Mouse (Mus musculus): ENCODE measurements around the gene Brwd1.
"Not testable (repeated sequence)": the region's sequence is repeated elsewhere in the genome, so short reads cannot be mapped to it uniquely, and the experiment has no call there.

The Brwd1 gene

GRCm38 (mm10) chr16:95984911-95985310, 97.4 kb downstream of the Brwd1 start:
- DNase-seq (ENCODE audit: low read depth, low spot score), result no peak

- DNase-seq (ENCODE audit: low read depth, low spot score), result peak; percentile 17
These were observed 98.7 kb downstream of the Brwd1 start for GRCm38 (mm10) chr16:95983601-95984000.

- no peak for DNase-seq (ENCODE audit: low read depth, low spot score)
These were observed 111.5 kb downstream of the Brwd1 start for GRCm38 (mm10) chr16:95970841-95971240.

- no peak for DNase-seq (ENCODE audit: low read depth, low spot score)
These were observed 114.9 kb downstream of the Brwd1 start for GRCm38 (mm10) chr16:95967455-95967854.

- peak; percentile 61 for DNase-seq (ENCODE audit: low read depth, low spot score)
These were observed 117.8 kb downstream of the Brwd1 start for GRCm38 (mm10) chr16:95964427-95965023.

- not testable (repeated sequence) for DNase-seq (ENCODE audit: low read depth, low spot score)
These were observed 120.8 kb downstream of the Brwd1 start for GRCm38 (mm10) chr16:95961484-95961883.

- not testable (repeated sequence) for DNase-seq (ENCODE audit: low read depth, low spot score)
These were observed 121.6 kb downstream of the Brwd1 start for GRCm38 (mm10) chr16:95960689-95961088.

GRCm38 (mm10) chr16:95958080-95958479, 124.2 kb downstream of the Brwd1 start:
- DNase-seq (ENCODE audit: low read depth, low spot score), result no peak

- DNase-seq (ENCODE audit: low read depth, low spot score), result peak; percentile 30
These were observed 125.7 kb downstream of the Brwd1 start for GRCm38 (mm10) chr16:95956618-95957017.

- DNase-seq (ENCODE audit: low read depth, low spot score), result no peak
These were observed 126.5 kb downstream of the Brwd1 start for GRCm38 (mm10) chr16:95955716-95956346.

- no peak for DNase-seq (ENCODE audit: low read depth, low spot score)
These were observed 128.0 kb downstream of the Brwd1 start for GRCm38 (mm10) chr16:95954341-95954740.

- DNase-seq (ENCODE audit: low read depth, low spot score), result no peak
These were observed 129.1 kb downstream of the Brwd1 start for GRCm38 (mm10) chr16:95953159-95953650.

- DNase-seq (ENCODE audit: low read depth, low spot score), result no peak
These were observed 130.9 kb downstream of the Brwd1 start for GRCm38 (mm10) chr16:95951471-95951870.

GRCm38 (mm10) chr16:95945389-95946311, 136.7 kb downstream of the Brwd1 start:
- DNase-seq (ENCODE audit: low read depth, low spot score), result peak; percentile 84

GRCm38 (mm10) chr16:95943186-95943585, 139.1 kb downstream of the Brwd1 start:
- DNase-seq (ENCODE audit: low read depth, low spot score), result no peak

All from mesoderm, embryonic 11.5 days (tissue).